Mouse (Mus musculus) cerebellum, adult 2 months (tissue): Measurements from ENCODE around the gene Fstl4.
"Not testable (repeated sequence)": the region's sequence is repeated elsewhere in the genome, so short reads cannot be mapped to it uniquely, and the experiment has no call there.

ENCODE experiments used
- CTCF ChIP-seq: fragments of 200-500 bp; IDR thresholded peaks from 2 replicates; pipeline ENCODE4 v1.5.1; 2011; ENCODE audit warnings: low read depth, mild to moderate bottlenecking, control low read depth, low read length, moderate library complexity, borderline replicate concordance; ENCODE audit not compliant: insufficient read depth
- POLR2A ChIP-seq: fragments of 200-500 bp; IDR thresholded peaks from 2 replicates; pipeline ENCODE4 v1.6.1; 2011; ENCODE audit warnings: low read length, control low read depth, borderline replicate concordance; ENCODE audit not compliant: insufficient read depth

DNA sequence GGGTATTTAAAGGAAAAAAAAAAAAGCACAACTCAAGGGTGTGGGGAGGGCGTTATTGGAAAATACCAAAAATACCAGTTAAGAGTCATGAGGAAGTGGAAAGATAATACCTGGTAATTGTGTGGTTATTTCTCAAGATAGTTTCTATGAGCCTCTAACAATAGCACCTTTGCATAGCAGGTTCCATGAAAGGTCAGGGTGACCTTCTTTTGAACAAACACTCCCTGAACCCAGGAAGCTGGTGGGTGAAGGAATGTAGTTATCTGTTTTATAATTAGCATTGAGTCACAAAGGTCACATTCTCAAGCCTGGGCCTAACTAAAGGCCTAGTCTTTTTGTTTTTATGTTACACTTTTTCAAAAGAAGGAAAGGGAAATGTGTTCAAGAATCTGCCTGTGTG is 432.1 kb downstream of the Fstl4 start:
- TF ChIP-seq CTCF, POLR2A: not testable (repeated sequence)
